Mouse (Mus musculus) ES-E14 (cell line): ENCODE measurements around the gene Elovl5.

Source experiments
- CHD2 ChIP-seq: IDR thresholded peaks from 2 replicates; pipeline ENCODE4 v1.6.1; 2014; ENCODE audit warnings: mild to moderate bottlenecking, low read depth, low read length, inconsistent platforms
- HCFC1 ChIP-seq: IDR thresholded peaks from 2 replicates; pipeline ENCODE4 v1.6.1; 2012; ENCODE audit warnings: low read length, inconsistent platforms, borderline replicate concordance; ENCODE audit not compliant: insufficient read depth
- MAFK ChIP-seq: IDR thresholded peaks from 2 replicates; pipeline ENCODE4 v1.6.1; 2014; ENCODE audit warnings: mild to moderate bottlenecking, low read depth, low read length, inconsistent platforms; ENCODE audit not compliant: insufficient read depth
- ZC3H11A ChIP-seq: IDR thresholded peaks from 2 replicates; pipeline ENCODE4 v1.6.1; 2012; ENCODE audit warnings: low read depth, mild to moderate bottlenecking, inconsistent platforms, low read length, borderline replicate concordance
- ZNF384 ChIP-seq: IDR thresholded peaks from 2 replicates; pipeline ENCODE4 v1.6.1; 2012; ENCODE audit warnings: low read depth, low read length, inconsistent platforms

- no peak for TF ChIP-seq ZNF384
- TF ChIP-seq ZC3H11A, result no peak
- TF ChIP-seq HCFC1, result no peak
- no peak for TF ChIP-seq CHD2
- no peak for TF ChIP-seq MAFK
Observed at GRCm38 (mm10) chr9:77954496-77954895, 37.3 kb downstream of the Elovl5 start.
